Mouse (Mus musculus): ENCODE measurements around the gene 4930452B06Rik.
"Not testable (repeated sequence)": the region's sequence is repeated elsewhere in the genome, so short reads cannot be mapped to it uniquely, and the experiment has no call there.

The 4930452B06Rik gene

GRCm38 (mm10) chr14:8665636-8666411, at the start of gene 4930452B06Rik:
Gene 4930452B06Rik (minus strand): TSS chr14:8666240.
- peak; percentile 78 for DNase-seq (ENCODE audit: low spot score)

GRCm38 (mm10) chr14:8712674-8713073, 46.6 kb upstream of the 4930452B06Rik start:
- DNase-seq (ENCODE audit: low spot score): no peak

- DNase-seq (ENCODE audit: low spot score): no peak
These were observed 23.4 kb upstream of the 4930452B06Rik start for GRCm38 (mm10) chr14:8689451-8689850.

- no peak for DNase-seq (ENCODE audit: low spot score)
These were observed 22.4 kb upstream of the 4930452B06Rik start for GRCm38 (mm10) chr14:8688462-8688861.

GRCm38 (mm10) chr14:8686185-8686584, 20.1 kb upstream of the 4930452B06Rik start:
- no peak for DNase-seq (ENCODE audit: low spot score)

- no peak for DNase-seq (ENCODE audit: low spot score)
These were observed 13.9 kb upstream of the 4930452B06Rik start for GRCm38 (mm10) chr14:8679896-8680295.

- no peak for DNase-seq (ENCODE audit: low spot score)
These were observed 5.7 kb downstream of the 4930452B06Rik start for GRCm38 (mm10) chr14:8660359-8660758.

GRCm38 (mm10) chr14:8641650-8642279, 24.3 kb downstream of the 4930452B06Rik start:
- DNase-seq (ENCODE audit: low spot score): no peak

GRCm38 (mm10) chr14:8632211-8632610, 33.8 kb downstream of the 4930452B06Rik start:
- DNase-seq (ENCODE audit: low spot score): no peak

- no peak for DNase-seq (ENCODE audit: low spot score)
These were observed 37.6 kb downstream of the 4930452B06Rik start for GRCm38 (mm10) chr14:8628406-8628805.

- no peak for DNase-seq (ENCODE audit: low spot score)
These were observed 38.6 kb downstream of the 4930452B06Rik start for GRCm38 (mm10) chr14:8627481-8627880.

- DNase-seq (ENCODE audit: low spot score): no peak
These were observed 44.9 kb downstream of the 4930452B06Rik start for GRCm38 (mm10) chr14:8621164-8621563.

- DNase-seq (ENCODE audit: low spot score): no peak
These were observed 45.5 kb downstream of the 4930452B06Rik start for GRCm38 (mm10) chr14:8620580-8620979.

- no peak for DNase-seq (ENCODE audit: low spot score)
These were observed 50.4 kb downstream of the 4930452B06Rik start for GRCm38 (mm10) chr14:8615636-8616035.

- DNase-seq (ENCODE audit: low spot score): not testable (repeated sequence)
These were observed 51.6 kb downstream of the 4930452B06Rik start for GRCm38 (mm10) chr14:8614430-8614829.

GRCm38 (mm10) chr14:8612080-8612479, 54.0 kb downstream of the 4930452B06Rik start:
- DNase-seq (ENCODE audit: low spot score): no peak

GRCm38 (mm10) chr14:8610108-8610507, 55.9 kb downstream of the 4930452B06Rik start:
- DNase-seq (ENCODE audit: low spot score): no peak

GRCm38 (mm10) chr14:8608559-8609171, 57.4 kb downstream of the 4930452B06Rik start:
- peak; percentile 43 for DNase-seq (ENCODE audit: low spot score)

- DNase-seq (ENCODE audit: low spot score): no peak
These were observed 61.1 kb downstream of the 4930452B06Rik start for GRCm38 (mm10) chr14:8604898-8605297.

- DNase-seq (ENCODE audit: low spot score): no peak
These were observed 81.0 kb downstream of the 4930452B06Rik start for GRCm38 (mm10) chr14:8585031-8585430.

GRCm38 (mm10) chr14:8551006-8551405, 115.0 kb downstream of the 4930452B06Rik start:
- not testable (repeated sequence) for DNase-seq (ENCODE audit: low spot score)

- no peak for DNase-seq (ENCODE audit: low spot score)
These were observed 116.9 kb downstream of the 4930452B06Rik start for GRCm38 (mm10) chr14:8549108-8549507.

GRCm38 (mm10) chr14:8536024-8536423, 130.0 kb downstream of the 4930452B06Rik start:
- DNase-seq (ENCODE audit: low spot score): no peak

Measured in urinary bladder, postnatal 25 days (tissue).